Mouse (Mus musculus): ENCODE data around the gene Palm2.

DNA sequence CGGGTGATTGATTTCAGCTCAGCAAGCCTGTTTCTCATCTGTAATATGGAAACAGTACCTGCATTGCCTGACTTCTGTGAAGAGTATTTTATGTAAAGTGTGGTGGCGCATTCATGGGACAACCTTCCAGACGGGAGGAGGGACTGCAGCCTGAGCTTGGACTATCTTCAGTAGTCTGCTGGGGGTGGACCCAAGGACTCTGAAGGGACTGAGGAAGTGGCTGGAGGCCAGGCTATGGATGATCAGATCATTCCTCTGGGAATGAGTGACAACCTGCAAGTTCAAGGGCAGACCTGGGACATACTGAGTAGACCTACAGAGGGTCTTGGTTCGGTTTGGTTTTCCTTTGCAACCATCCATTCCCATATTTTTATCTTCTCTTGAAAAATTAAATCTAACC is 288.2 kb downstream of the Palm2 start:
- TF ChIP-seq CTCF (IDR thresholded peaks at IDR 0.05; ENCODE audit: control insufficient read depth, insufficient read depth, low read length) (no peak), POLR2A (IDR thresholded peaks at IDR 0.05; ENCODE audit: borderline replicate concordance, control insufficient read depth, low read depth, low read length) (no peak)
